Comparison of ENCODE assay signal across 32 mouse cellular contexts in the genomic region with DNA sequence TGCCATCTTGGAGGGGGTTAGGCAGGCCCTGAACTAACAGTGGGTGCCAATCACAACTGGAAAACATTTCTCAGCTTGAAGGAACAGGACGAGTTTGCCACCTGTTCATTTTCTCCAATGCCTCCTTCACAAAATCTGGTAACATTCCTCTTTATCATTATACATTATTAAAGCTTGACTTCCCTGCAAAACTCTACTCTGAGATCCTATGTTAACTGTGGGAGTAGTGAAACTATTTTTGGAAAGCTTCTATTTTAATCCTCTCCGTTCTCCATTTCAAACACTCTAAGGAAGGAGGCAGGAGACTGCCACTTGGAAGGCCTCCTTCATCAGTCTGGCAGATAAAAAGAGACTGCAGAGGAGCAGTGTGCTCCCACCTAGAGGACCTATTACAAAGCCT. TPM values are rescaled to one million over a fixed set of nuclear protein-coding genes. Genes with fewer than 3 reads are reported as not detected.
DNase-seq lines count a peak whose midpoint lies in the region; ATAC-seq and TF ChIP-seq lines count a peak whose summit lies in the region.
"Had no signal": no experiment of that assay in that cellular context is flagged by ENCODE, and none has a peak within 500 bp of the region (broad histone marks: within the 10 kb centered on the region; RNA-seq: fewer than 3 reads in every experiment).

No protein-coding gene starts in this region.

- whole genome bisulfite sequencing in forebrain, postnatal 0 days = 32% methylated on average over 2 of the region's 2 CpGs
- WGBS in forebrain, embryonic 13.5 days = 80% methylated on average over 2 of the region's 2 CpGs

- H3K27ac ChIP-seq in forebrain, postnatal 0 days (ENCODE audit: low read depth, low read length) = peak overlapping the region; percentile 29; the same call in 1 of the 2 replicates
- no peak overlapping the region for H3K27ac ChIP-seq in forebrain, embryonic 13.5 days
- H3K27ac ChIP-seq: embryonic facial prominence, embryonic 13.5 days; heart, embryonic 10.5 days; heart, embryonic 15.5 days; hindbrain, embryonic 12.5 days; hindbrain, postnatal 0 days; intestine, embryonic 15.5 days; kidney, postnatal 0 days; liver, embryonic 12.5 days; stomach, postnatal 0 days had no signal

- H3K36me3 ChIP-seq in forebrain, postnatal 0 days (ENCODE audit: insufficient read depth) = no peaks in the 10 kb centered on the region
- no peaks in the 10 kb centered on the region for H3K36me3 ChIP-seq in forebrain, embryonic 13.5 days (ENCODE audit: poor library complexity, severe bottlenecking)
- H3K36me3 ChIP-seq: embryonic facial prominence, embryonic 13.5 days; G1E; heart, embryonic 10.5 days; heart, embryonic 15.5 days; hindbrain, embryonic 12.5 days; intestine, embryonic 15.5 days; liver, embryonic 12.5 days had no signal

- H3K9ac ChIP-seq in forebrain, postnatal 0 days = no peak overlapping the region
- no peak overlapping the region for H3K9ac ChIP-seq in forebrain, embryonic 13.5 days
- H3K9ac ChIP-seq: embryonic facial prominence, embryonic 13.5 days; heart, embryonic 15.5 days; hindbrain, embryonic 12.5 days; intestine, embryonic 15.5 days; liver, embryonic 12.5 days; liver, postnatal 0 days had no signal

- peaks cover 4% of the 10 kb centered on the region; the same call in 1 of the 2 replicates for H3K4me1 ChIP-seq in forebrain, postnatal 0 days (ENCODE audit: insufficient read depth)
- H3K4me1 ChIP-seq in forebrain, embryonic 13.5 days = peaks cover 5% of the 10 kb centered on the region; the same call in 1 of the 2 replicates
- H3K4me1 ChIP-seq: embryonic facial prominence, embryonic 13.5 days; heart, embryonic 10.5 days; hindbrain, embryonic 12.5 days; intestine, embryonic 15.5 days; liver, embryonic 12.5 days had no signal

- no peak; the same call in 1 of the 2 replicates for ATAC-seq in forebrain, postnatal 0 days
- ATAC-seq in forebrain, embryonic 13.5 days = no peak
- ATAC-seq: hindbrain, postnatal 0 days; intestine, embryonic 15.5 days; liver, embryonic 12.5 days; liver, postnatal 0 days; midbrain, embryonic 16.5 days had no signal

- DNase-seq in forebrain, postnatal 0 days = no peak
- DNase-seq in layer of hippocampus, adult 18-20 months (ENCODE audit: low spot score in 2 of 2) = peak; percentile 13 to 44
- no peak for DNase-seq in layer of hippocampus, postnatal 36 days
- peak; percentile 31 to 47 for DNase-seq in right cerebral cortex, postnatal 10 days (ENCODE audit: low spot score in 2 of 2)
- no peak for DNase-seq in right cerebral cortex, adult 18-20 months
- no peak for DNase-seq in embryo, embryonic 10 days (ENCODE audit: low spot score)
- DNase-seq: adrenal gland, postnatal 10 days; cerebellum, adult 11 months; cerebellum, adult 9-11 months; gastrocnemius, postnatal 14 days; heart, postnatal 36 days; kidney, adult 2 months; kidney, postnatal 4 days; liver, postnatal 0 days; lung, postnatal 36 days; right cerebral cortex, postnatal 4 days; thymus, adult 2 months; thymus, postnatal 4 days had no signal

- TF ChIP-seq CTCF in forebrain, postnatal 0 days (IDR thresholded peaks at IDR 0.05; ENCODE audit: low read depth) = no peak

- H3K27me3 ChIP-seq in forebrain, postnatal 0 days (ENCODE audit: insufficient read depth, low read length) = no peaks in the 10 kb centered on the region
- H3K27me3 ChIP-seq in forebrain, embryonic 13.5 days = no peaks in the 10 kb centered on the region
- H3K27me3 ChIP-seq: embryonic facial prominence, embryonic 13.5 days; heart, embryonic 15.5 days; hindbrain, embryonic 12.5 days; intestine, embryonic 15.5 days; liver, embryonic 12.5 days had no signal

- no peak overlapping the region for H3K4me3 ChIP-seq in forebrain, postnatal 0 days (ENCODE audit: low read depth, low read length)
- H3K4me3 ChIP-seq in forebrain, embryonic 13.5 days = no peak overlapping the region
- H3K4me3 ChIP-seq: embryonic facial prominence, embryonic 13.5 days; heart, embryonic 10.5 days; heart, embryonic 15.5 days; hindbrain, embryonic 12.5 days; intestine, embryonic 15.5 days; liver, embryonic 12.5 days had no signal

- no peaks in the 10 kb centered on the region for H3K9me3 ChIP-seq in forebrain, postnatal 0 days (ENCODE audit: low read length)
- H3K9me3 ChIP-seq in forebrain, embryonic 13.5 days (replicated peaks) = no peaks in the 10 kb centered on the region
- H3K9me3 ChIP-seq: embryonic facial prominence, embryonic 13.5 days; G1E; heart, embryonic 10.5 days; heart, embryonic 15.5 days; hindbrain, embryonic 12.5 days; intestine, embryonic 15.5 days; liver, embryonic 12.5 days had no signal

- H3K4me2 ChIP-seq in forebrain, postnatal 0 days (ENCODE audit: low read depth) = no peak overlapping the region
- H3K4me2 ChIP-seq in forebrain, embryonic 13.5 days = no peak overlapping the region
- H3K4me2 ChIP-seq: embryonic facial prominence, embryonic 13.5 days; heart, embryonic 15.5 days; hindbrain, embryonic 12.5 days; intestine, embryonic 15.5 days; liver, embryonic 12.5 days; midbrain, embryonic 11.5 days had no signal

RNA-seq across cellular contexts. Expression of a gene that starts 54.1 kb away (rescaled TPM):
- total RNA-seq in forebrain, postnatal 0 days (2014; rRNA removed) = 69.3 and 83.6 TPM in 2 replicates
- 14.5 and 18.6 TPM in 2 replicates for polyA plus RNA-seq in forebrain, postnatal 0 days (2015; fragmentation: Nextera tagmentation; extraction: Ambion mirVana)
- polyA plus RNA-seq in forebrain, embryonic 13.5 days (2015; fragmentation: Nextera tagmentation; extraction: Ambion mirVana) = 46.9 and 55.8 TPM in 2 replicates
- total RNA-seq in layer of hippocampus, adult 18-20 months (2021) = 10 to 100 TPM; 62.3 to 66.4 TPM
- 10 to 100 TPM; 65.0 to 73.0 TPM for total RNA-seq in layer of hippocampus, postnatal 36 days (2021)
- total RNA-seq: neutrophil, adult 5-6 weeks had no signal
- polyA plus RNA-seq: G1E had no signal

Comparison
In these comparisons a context has a peak if more than half of its experiments do, and no peak if none do; other contexts are left out.
1. DNase-seq: peak in layer of hippocampus, adult 18-20 months (2 of 2) and right cerebral cortex, postnatal 10 days (2 of 2); none in forebrain, postnatal 0 days (single experiment), layer of hippocampus, postnatal 36 days (0 of 2), right cerebral cortex, adult 18-20 months (single experiment) and embryo, embryonic 10 days (single experiment).